Mouse (Mus musculus) kidney, adult 2 months (tissue): ENCODE results near the gene Grm6.

ENCODE experiments used
- CTCF ChIP-seq: fragments of 200-500 bp; conservative IDR thresholded peaks from 2 replicates; pipeline ENCODE4 v1.5.1; 2011; ENCODE audit warnings: low read depth, mild to moderate bottlenecking, control low read depth, low read length, moderate library complexity, mixed read lengths; ENCODE audit not compliant: insufficient read depth, insufficient read length
- POLR2A ChIP-seq: fragments of 200-500 bp; IDR thresholded peaks from one replicate; pipeline ENCODE4 v1.6.1; 2011; ENCODE audit warnings: low read depth, low read length, control low read depth

DNA sequence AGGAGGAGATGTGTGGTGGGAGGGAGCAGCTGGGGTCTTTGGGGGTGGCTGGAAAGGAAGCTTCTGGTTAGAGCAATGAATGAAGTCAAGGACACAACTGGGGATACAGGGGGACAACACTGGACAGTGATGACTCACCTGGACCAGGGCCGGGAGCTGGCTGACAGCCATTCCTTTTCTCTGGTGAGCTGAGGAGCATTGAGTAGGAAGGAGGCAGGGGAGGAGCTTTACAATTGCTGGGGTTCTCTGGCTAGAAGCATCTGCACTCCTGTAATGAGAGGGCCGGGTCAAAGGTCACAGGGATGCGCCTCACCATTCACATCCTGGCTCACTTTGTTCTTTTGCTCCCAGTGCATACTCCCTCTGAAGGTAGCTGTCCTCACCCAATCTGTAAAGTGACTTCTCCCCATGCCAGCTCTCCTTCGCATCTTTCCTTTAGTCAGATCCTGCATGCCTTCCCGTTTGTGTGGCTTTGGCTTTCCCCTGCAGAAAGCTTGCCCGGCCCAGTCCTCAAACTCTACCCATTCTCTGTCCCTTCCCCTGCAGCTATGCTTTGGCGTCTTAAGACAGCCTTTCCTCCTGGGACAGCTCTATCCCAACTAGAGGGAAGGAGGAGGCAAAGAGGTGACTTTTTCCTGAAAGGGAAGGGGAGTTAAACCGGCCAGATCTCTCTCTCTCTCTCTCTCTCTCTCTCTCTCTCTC lies 35.9 kb downstream of the Grm6 start:
- TF ChIP-seq POLR2A (no peak), CTCF (no peak)
